Mouse (Mus musculus): ENCODE data around the gene Cyp2b23.
"Not testable (repeated sequence)": the region's sequence is repeated elsewhere in the genome, so short reads cannot be mapped to it uniquely, and the experiment has no call there.

Gene Cyp2b23

GRCm38 (mm10) chr7:26686337-26686736 is at the start of gene Cyp2b23:
Cyp2b23 (minus strand) TSS chr7:26686437.
- DNase-seq (ENCODE audit: low spot score): no peak

- no peak for DNase-seq (ENCODE audit: low spot score)
Measured at GRCm38 (mm10) chr7:26711061-26711460, 24.8 kb upstream of the Cyp2b23 start.

- DNase-seq (ENCODE audit: low spot score): no peak
Measured at GRCm38 (mm10) chr7:26707061-26707460, 20.8 kb upstream of the Cyp2b23 start.

GRCm38 (mm10) chr7:26706191-26706590 is 20.0 kb upstream of the Cyp2b23 start:
- DNase-seq (ENCODE audit: low spot score): not testable (repeated sequence)

- DNase-seq (ENCODE audit: low spot score): no peak
Measured at GRCm38 (mm10) chr7:26700151-26700550, 13.9 kb upstream of the Cyp2b23 start.

GRCm38 (mm10) chr7:26685713-26686112 is 524 bp downstream of the Cyp2b23 start:
- no peak for DNase-seq (ENCODE audit: low spot score)

- DNase-seq (ENCODE audit: low spot score): not testable (repeated sequence)
Measured at GRCm38 (mm10) chr7:26667466-26667865, 18.8 kb downstream of the Cyp2b23 start.

GRCm38 (mm10) chr7:26666011-26666410 is 20.2 kb downstream of the Cyp2b23 start:
- DNase-seq (ENCODE audit: low spot score): no peak

- DNase-seq (ENCODE audit: low spot score): not testable (repeated sequence)
Measured at GRCm38 (mm10) chr7:26618364-26618763, 67.9 kb downstream of the Cyp2b23 start, which contains the start of gene Vmn1r185. Vmn1r185 (minus strand) TSS chr7:26618464.

Data from urinary bladder, postnatal 25 days (tissue).